Mouse (Mus musculus): Measurements from ENCODE around the gene Cdk7. TPM values are rescaled to one million over a fixed set of nuclear protein-coding genes. Genes with fewer than 3 reads are reported as not detected.

The Cdk7 gene
- polyA plus RNA-seq, 1 experiment from 2014 or later = 75.6 TPM

DNA sequence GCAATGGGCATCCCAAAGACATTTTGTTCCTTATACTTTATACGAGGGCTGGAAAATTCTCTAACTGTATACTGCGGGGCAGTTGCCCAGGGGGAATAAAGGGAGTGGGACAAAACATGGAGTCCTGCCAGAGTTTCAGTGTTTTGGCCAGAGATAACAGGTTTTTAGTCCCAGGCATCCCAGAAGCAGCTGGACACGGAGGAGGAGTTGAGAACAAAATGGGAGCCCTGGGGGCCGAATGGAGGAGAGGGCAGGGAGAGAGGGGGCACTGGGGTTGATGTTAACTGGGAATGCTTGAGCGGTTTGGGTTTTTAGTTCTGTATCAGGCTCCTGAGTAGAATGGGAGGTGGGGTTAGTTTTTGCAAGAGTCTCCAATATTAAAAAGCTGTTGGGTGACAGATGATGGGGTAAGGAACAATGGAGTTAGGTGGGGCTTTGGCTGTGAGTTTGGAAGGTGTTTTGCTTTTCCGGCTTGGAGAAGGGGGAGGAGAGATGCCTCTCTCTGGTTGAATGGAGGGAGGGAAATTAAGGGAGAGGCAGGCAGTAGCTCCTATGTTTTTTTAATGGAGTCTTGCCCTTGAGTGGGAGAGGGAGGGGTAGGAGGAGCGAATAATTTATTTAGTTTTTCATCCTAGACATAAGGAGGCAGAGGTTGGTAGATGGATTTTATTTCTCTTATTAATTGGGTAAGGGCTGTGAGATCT, 6.5 kb downstream of the Cdk7 start:
- no peak for ATAC-seq (ENCODE audit: insufficient read depth, low FRiP score, low read depth)
- Histone ChIP-seq H3K9ac (no peak overlapping the region), H3K4me1 (peaks cover 9% of the 10 kb centered on the region), H3K4me2 (no peak overlapping the region), H3K9me3 (no peaks in the 10 kb centered on the region), H3K27ac (no peak overlapping the region), H3K4me3 (replicated peaks) (no peak overlapping the region), H3K36me3 (peaks cover 19% of the 10 kb centered on the region), H3K27me3 (replicated peaks) (no peaks in the 10 kb centered on the region)
- WGBS = 77% methylated on average over 7 of the region's 7 CpGs

DNA sequence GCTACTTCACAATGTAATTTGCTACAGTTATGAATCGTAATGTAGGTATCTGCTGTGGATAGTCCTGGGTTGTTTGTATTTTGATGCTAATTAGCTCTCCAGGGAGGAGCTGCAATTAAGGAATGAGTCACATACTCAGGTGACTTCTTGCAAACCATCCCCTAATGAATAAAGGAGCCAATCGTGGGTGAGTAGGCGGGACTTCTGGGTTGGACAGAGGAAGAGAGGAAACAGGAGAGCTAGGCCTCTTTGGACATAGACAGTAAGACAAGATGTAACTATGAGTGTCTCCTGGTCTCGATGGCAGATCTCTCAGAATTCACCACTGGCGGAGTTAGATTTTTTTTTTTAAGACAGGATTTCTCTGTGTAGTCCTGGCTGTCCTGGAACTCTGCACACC, 9.1 kb downstream of the Cdk7 start:
- Histone ChIP-seq H3K36me3 (peaks cover 28% of the 10 kb centered on the region), H3K9ac (no peak overlapping the region), H3K27me3 (replicated peaks) (no peaks in the 10 kb centered on the region), H3K4me1 (no peaks in the 10 kb centered on the region), H3K9me3 (no peaks in the 10 kb centered on the region), H3K4me2 (no peak overlapping the region), H3K27ac (no peak overlapping the region), H3K4me3 (replicated peaks) (no peak overlapping the region)
- ATAC-seq (ENCODE audit: insufficient read depth, low FRiP score, low read depth) = no peak
- 86% methylated on average over 5 of the region's 5 CpGs for WGBS

DNA sequence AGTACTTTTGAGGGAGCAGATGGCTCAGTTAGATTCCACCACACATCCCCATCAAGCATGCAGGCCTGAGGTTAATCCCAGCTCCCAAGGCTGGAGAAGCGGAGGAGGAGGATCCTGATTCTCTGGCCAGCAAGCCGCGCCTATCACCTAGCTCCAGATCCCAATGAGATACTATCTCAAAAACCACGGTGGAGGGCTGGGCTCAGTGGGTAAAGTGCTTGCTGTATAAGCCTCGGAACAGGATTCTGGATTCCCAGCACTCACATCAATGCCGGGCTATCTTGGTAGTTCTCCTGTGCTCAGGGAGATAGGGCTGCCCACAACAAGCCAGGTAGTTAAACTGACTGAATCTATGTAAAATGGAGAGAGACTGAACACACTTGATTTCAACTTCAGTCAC, 15.3 kb downstream of the Cdk7 start:
- H3K9ac ChIP-seq = no peak overlapping the region
- peaks cover 43% of the 10 kb centered on the region for H3K36me3 ChIP-seq
- H3K9me3 ChIP-seq = no peaks in the 10 kb centered on the region
- no peak for ATAC-seq (ENCODE audit: insufficient read depth, low FRiP score, low read depth)
- no peaks in the 10 kb centered on the region for H3K4me1 ChIP-seq
- no peak overlapping the region for H3K4me3 ChIP-seq (replicated peaks)
- H3K4me2 ChIP-seq = no peak overlapping the region
- H3K27ac ChIP-seq = no peak overlapping the region
- WGBS = 83% methylated on average over 6 of the region's 6 CpGs
- H3K27me3 ChIP-seq (replicated peaks) = no peaks in the 10 kb centered on the region

DNA sequence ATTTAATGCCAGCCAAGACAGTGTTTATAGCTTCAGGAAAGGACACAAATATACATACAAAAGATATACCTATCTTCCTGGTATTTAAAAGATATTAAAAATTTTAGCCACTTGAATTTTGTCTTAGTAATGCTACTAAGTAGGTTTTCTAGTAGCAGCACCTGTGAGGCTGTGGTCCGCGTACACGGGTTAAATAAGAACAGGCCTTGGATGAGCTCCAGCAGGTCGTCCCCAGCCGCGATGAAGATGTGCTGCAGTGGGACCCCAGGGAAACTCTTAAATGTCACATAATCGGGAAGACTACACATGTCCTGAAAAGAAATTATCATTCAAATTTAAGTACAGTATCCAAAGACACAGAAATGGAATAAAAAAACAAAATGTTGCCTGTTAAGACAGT, 24.5 kb downstream of the Cdk7 start:
- no peaks in the 10 kb centered on the region for H3K27me3 ChIP-seq (replicated peaks)
- ATAC-seq (ENCODE audit: insufficient read depth, low FRiP score, low read depth) = no peak
- no peak overlapping the region for H3K9ac ChIP-seq
- WGBS = 96% methylated on average over 7 of the region's 7 CpGs
- peaks cover 60% of the 10 kb centered on the region for H3K36me3 ChIP-seq
- H3K4me1 ChIP-seq = no peaks in the 10 kb centered on the region
- no peak overlapping the region for H3K4me2 ChIP-seq
- H3K27ac ChIP-seq = no peak overlapping the region
- H3K9me3 ChIP-seq = no peaks in the 10 kb centered on the region
- no peak overlapping the region for H3K4me3 ChIP-seq (replicated peaks)

DNA sequence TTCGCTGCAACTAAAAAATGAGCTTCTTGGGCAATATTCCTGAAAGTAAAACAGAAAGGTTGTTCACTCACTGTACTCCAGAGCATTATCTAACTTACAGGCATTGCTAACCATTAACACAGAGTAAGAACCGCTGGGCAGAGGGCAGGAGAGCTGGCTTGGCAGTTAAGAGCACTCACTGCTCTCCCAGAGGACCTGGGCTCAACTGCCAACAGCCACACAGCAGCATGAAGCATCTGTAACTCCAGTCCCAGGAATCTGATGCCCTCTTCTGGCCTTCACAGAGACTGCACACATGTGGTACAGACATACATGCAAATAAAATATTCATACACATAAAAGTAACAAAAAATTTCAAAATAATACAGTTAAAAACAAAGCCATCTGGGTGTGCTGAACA, 27.3 kb downstream of the Cdk7 start:
- Histone ChIP-seq H3K4me1 (no peaks in the 10 kb centered on the region), H3K27me3 (replicated peaks) (no peaks in the 10 kb centered on the region), H3K9me3 (no peaks in the 10 kb centered on the region), H3K27ac (no peak overlapping the region), H3K36me3 (peaks cover 59% of the 10 kb centered on the region), H3K9ac (no peak overlapping the region), H3K4me3 (replicated peaks) (no peak overlapping the region), H3K4me2 (no peak overlapping the region)
- ATAC-seq (ENCODE audit: insufficient read depth, low FRiP score, low read depth) = no peak
- WGBS = 97% methylated on average over 2 of the region's 2 CpGs

DNA sequence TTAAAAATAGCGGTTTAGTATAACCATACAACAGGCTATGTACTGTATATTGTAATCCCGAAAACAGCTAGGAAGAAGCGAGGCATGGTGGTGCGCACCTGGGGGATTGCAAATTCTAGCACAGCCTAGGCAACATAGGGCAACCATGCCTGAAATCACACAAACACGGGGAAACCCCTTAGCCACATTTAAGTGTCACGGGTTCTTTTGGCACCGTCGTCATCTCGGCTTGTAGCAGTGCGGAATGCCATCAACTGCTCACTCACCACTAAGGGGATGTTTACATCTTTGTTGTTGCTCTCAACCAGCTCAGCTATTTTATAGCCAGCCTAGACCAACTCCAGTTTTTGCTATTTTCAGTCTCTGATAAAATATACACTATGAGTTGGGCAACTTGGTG, 31.9 kb downstream of the Cdk7 start:
- 95% methylated on average over 10 of the region's 10 CpGs for WGBS
- no peak for ATAC-seq (ENCODE audit: insufficient read depth, low FRiP score, low read depth)

DNA sequence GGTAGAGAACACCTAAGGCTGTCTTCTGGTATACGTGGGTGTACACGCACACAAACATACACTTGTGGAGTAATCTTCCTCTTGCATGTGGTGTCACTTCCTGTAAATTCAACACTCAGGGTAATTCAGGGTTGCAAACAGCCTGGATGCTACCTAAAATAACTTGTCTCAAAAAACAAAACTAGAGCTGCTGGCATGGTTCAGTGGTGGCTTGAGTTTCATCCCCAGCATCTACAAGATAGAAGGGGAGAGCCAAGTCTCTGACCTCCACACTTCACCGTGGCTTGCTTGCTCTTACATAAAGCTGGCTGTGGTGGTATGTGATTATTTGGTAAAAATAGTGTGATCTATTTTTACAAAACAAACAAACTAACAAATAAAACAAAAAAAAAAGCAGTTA, 33.2 kb downstream of the Cdk7 start:
- H3K27me3 ChIP-seq (replicated peaks) = no peaks in the 10 kb centered on the region
- H3K9ac ChIP-seq = no peak overlapping the region
- no peaks in the 10 kb centered on the region for H3K9me3 ChIP-seq
- no peak overlapping the region for H3K4me3 ChIP-seq (replicated peaks)
- ATAC-seq (ENCODE audit: insufficient read depth, low FRiP score, low read depth) = no peak
- peaks cover 32% of the 10 kb centered on the region; the same call in 1 of the 2 replicates for H3K36me3 ChIP-seq
- no peak overlapping the region for H3K4me2 ChIP-seq
- H3K27ac ChIP-seq = no peak overlapping the region
- H3K4me1 ChIP-seq = no peaks in the 10 kb centered on the region
- 90% methylated on average over 3 of the region's 3 CpGs for WGBS

More for the DNA sequence above, 31.9 kb downstream of the Cdk7 start:
- Histone ChIP-seq H3K27ac (no peak overlapping the region), H3K27me3 (replicated peaks) (no peaks in the 10 kb centered on the region), H3K4me2 (no peak overlapping the region), H3K4me3 (replicated peaks) (no peak overlapping the region), H3K9ac (no peak overlapping the region), H3K4me1 (no peaks in the 10 kb centered on the region), H3K9me3 (no peaks in the 10 kb centered on the region), H3K36me3 (peaks cover 41% of the 10 kb centered on the region)

DNA sequence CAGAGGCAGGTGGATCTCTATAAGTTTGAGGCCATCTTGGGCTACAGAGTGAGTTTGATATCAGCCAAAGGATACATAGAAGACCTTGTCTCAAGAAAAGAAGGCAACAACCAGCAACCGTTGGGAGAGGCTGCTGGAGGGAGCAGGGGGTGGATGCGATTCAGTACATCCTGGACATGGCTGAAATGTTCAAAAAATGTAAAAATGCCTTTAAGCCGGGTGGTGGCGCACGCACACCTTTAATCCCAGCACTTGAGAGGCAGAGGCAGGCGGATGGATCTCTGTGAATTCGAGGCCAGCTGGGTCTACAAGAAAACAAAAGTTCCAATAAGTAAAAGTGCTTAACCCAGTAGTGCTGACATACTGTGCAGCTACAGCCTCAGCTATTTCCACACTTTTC, 43.2 kb downstream of the Cdk7 start:
- Histone ChIP-seq H3K27ac (no peak overlapping the region), H3K9ac (no peak overlapping the region), H3K27me3 (replicated peaks) (no peaks in the 10 kb centered on the region), H3K9me3 (no peaks in the 10 kb centered on the region), H3K4me2 (no peak overlapping the region), H3K4me1 (no peaks in the 10 kb centered on the region), H3K36me3 (no peaks in the 10 kb centered on the region), H3K4me3 (replicated peaks) (no peak overlapping the region)
- no peak for ATAC-seq (ENCODE audit: insufficient read depth, low FRiP score, low read depth)
- WGBS = 65% methylated on average over 7 of the region's 7 CpGs

DNA sequence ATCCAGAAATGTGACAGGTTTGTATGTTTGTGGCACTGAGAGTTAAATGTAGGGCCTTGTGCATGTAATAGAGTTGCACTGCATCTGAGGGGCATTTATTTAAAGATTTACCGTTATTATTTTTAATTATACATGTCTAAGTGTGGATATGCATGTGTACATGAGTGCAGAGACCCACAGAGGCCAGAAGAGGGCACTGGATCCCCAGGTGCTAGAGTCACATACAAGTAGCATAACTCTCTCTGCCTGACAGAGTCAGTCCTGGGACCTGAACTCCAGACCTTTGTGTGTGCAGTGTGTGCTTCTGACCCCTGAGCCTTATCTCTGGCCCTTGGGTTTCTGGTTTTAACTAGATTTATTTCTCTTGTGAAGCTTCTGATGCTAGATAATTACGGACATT, 46.4 kb downstream of the Cdk7 start:
- 73% methylated on average over 2 of the region's 2 CpGs for WGBS
- Histone ChIP-seq H3K9ac (no peak overlapping the region), H3K27ac (no peak overlapping the region), H3K4me1 (no peaks in the 10 kb centered on the region), H3K9me3 (no peaks in the 10 kb centered on the region), H3K36me3 (no peaks in the 10 kb centered on the region), H3K4me3 (replicated peaks) (no peak overlapping the region), H3K4me2 (no peak overlapping the region), H3K27me3 (replicated peaks) (no peaks in the 10 kb centered on the region)
- no peak for ATAC-seq (ENCODE audit: insufficient read depth, low FRiP score, low read depth)

DNA sequence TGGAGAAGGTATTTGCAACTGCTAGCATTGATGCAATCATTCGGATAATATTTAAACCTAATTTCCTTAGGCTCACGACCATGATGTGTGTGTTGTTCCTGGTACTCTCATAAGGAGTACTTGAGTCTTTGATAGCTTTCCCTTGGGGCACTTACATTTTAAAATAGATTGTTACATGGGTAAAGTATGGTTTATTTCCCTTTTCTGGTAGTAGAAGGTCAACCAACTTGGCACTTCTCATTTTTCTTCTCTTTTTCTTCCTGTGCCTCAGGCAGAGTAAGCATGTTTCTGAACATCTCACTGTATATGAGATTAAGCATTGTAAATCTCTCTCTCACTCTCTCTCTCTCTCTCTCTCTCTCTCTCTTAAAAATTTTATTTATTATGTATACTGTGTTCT, 47.9 kb downstream of the Cdk7 start:
- no peak overlapping the region for H3K27ac ChIP-seq
- no peak for ATAC-seq (ENCODE audit: insufficient read depth, low FRiP score, low read depth)
- WGBS = 73% methylated on average over 2 of the region's 2 CpGs

DNA sequence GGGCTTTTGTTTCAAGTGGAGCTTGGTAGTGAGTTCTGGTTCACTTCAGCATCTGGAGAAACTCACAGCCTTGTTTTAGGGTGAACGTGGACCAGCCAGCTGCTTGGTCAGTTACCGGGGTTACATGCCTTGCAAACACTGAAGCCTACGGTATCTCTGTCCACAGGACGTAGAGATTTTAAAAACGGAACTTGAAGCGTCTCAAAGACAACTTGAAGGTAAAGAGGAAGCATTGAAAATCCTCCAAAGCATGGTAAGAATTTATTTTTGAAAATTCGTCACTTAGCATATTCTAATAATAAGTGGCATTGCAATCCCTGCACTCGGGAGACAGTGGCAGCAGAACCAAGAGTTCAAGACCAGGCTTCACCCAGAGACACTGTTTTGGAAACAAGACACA, 49.1 kb downstream of the Cdk7 start:
- Histone ChIP-seq H3K4me2 (no peak overlapping the region), H3K27ac (no peak overlapping the region), H3K4me1 (no peaks in the 10 kb centered on the region), H3K9ac (no peak overlapping the region), H3K27me3 (replicated peaks) (no peaks in the 10 kb centered on the region), H3K4me3 (replicated peaks) (no peak overlapping the region), H3K36me3 (no peaks in the 10 kb centered on the region), H3K9me3 (no peaks in the 10 kb centered on the region)
- WGBS = 93% methylated on average over 8 of the region's 8 CpGs
- ATAC-seq (ENCODE audit: insufficient read depth, low FRiP score, low read depth) = no peak

More for the DNA sequence above, 47.9 kb downstream of the Cdk7 start:
- Histone ChIP-seq H3K9ac (no peak overlapping the region), H3K4me2 (no peak overlapping the region), H3K9me3 (no peaks in the 10 kb centered on the region), H3K4me1 (no peaks in the 10 kb centered on the region), H3K4me3 (replicated peaks) (no peak overlapping the region), H3K27me3 (replicated peaks) (no peaks in the 10 kb centered on the region), H3K36me3 (no peaks in the 10 kb centered on the region)

DNA sequence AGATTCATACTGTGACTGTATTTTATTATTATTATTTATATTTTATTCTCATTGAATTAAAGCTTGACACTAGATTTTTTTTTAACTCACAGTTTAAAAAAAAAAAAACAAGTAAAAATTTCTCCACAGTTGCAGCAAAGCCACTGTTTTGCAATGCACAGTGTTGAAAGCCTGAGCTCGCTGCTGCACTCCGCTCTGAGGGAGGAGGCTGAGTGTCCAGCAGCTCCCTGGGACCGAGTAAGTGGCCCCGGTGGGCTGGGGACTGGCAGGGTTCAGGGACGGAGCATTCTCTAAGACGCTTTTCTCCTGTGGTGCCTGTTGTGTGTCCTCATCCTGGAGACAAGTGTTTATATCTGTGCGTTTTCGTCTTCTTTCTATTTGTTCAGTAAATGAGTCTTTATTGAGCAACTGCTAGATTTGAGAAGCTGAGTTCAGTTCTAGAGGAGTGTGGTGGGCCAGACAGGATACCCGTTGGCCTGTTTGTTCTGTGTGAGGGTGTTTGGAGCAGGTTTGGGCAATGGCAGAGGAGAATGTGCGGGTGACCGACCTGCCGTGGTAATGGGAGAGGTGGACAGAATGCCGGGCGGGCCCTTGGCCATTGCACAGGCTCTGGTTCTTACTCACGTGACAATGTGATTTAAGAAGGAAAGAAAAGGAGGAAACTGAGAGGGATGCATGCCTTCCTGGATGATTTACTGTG, 54.7 kb downstream of the Cdk7 start:
- no peak overlapping the region for H3K9ac ChIP-seq
- 80% methylated on average over 15 of the region's 15 CpGs for WGBS
- H3K36me3 ChIP-seq = no peaks in the 10 kb centered on the region
- no peak for ATAC-seq (ENCODE audit: insufficient read depth, low FRiP score, low read depth)
- no peaks in the 10 kb centered on the region for H3K9me3 ChIP-seq
- no peaks in the 10 kb centered on the region for H3K27me3 ChIP-seq (replicated peaks)
- no peak overlapping the region for H3K4me3 ChIP-seq (replicated peaks)
- H3K27ac ChIP-seq = no peak overlapping the region
- no peak overlapping the region for H3K4me2 ChIP-seq
- no peaks in the 10 kb centered on the region for H3K4me1 ChIP-seq

Data from stomach, embryonic 15.5 days (tissue).